Mouse (Mus musculus) spleen, postnatal 4 days (tissue): ENCODE results near the gene Olfr96.
"Not testable (repeated sequence)": the region's sequence is repeated elsewhere in the genome, so short reads cannot be mapped to it uniquely, and the experiment has no call there.

Experiments
- DNase-seq, 2 experiments: peaks; one replicate each; pipeline ENCODE4 v3.0.0; 2022; ENCODE audit warnings: low spot score in 2 of 2

Olfr96 gene

GRCm38 (mm10) chr17:37219846-37220245, at the start of gene Olfr96:
Gene Olfr96 (plus strand): TSS chr17:37220146.
- no peak for DNase-seq

GRCm38 (mm10) chr17:37185474-37185873, 34.5 kb upstream of the Olfr96 start:
- DNase-seq: no peak

GRCm38 (mm10) chr17:37190711-37191110, 29.2 kb upstream of the Olfr96 start:
- DNase-seq: no peak

GRCm38 (mm10) chr17:37193032-37193431, 26.9 kb upstream of the Olfr96 start:
- no peak for DNase-seq

GRCm38 (mm10) chr17:37193656-37194055, 26.3 kb upstream of the Olfr96 start, which contains the start of gene Ubd:
Gene Ubd (plus strand): TSS chr17:37193892.
- no peak for DNase-seq

GRCm38 (mm10) chr17:37194782-37195181, 25.2 kb upstream of the Olfr96 start:
- no peak for DNase-seq

GRCm38 (mm10) chr17:37196845-37197724, 22.9 kb upstream of the Olfr96 start:
- DNase-seq: no peak

GRCm38 (mm10) chr17:37200894-37201293, 19.1 kb upstream of the Olfr96 start, which contains the start of gene Olfr94:
Gene Olfr94 (minus strand): TSS chr17:37200994.
- DNase-seq: no peak

- peak; percentile 46 to 73 for DNase-seq
These were observed 16.6 kb upstream of the Olfr96 start for GRCm38 (mm10) chr17:37203206-37203916.

- no peak for DNase-seq
These were observed 16.1 kb upstream of the Olfr96 start for GRCm38 (mm10) chr17:37203917-37204236.

GRCm38 (mm10) chr17:37210884-37211768, 8.8 kb upstream of the Olfr96 start:
- DNase-seq: no peak

GRCm38 (mm10) chr17:37213018-37213417, 6.9 kb upstream of the Olfr96 start, which contains the start of gene Olfr95:
Gene Olfr95 (minus strand): TSS chr17:37213118.
- no peak for DNase-seq

GRCm38 (mm10) chr17:37218486-37218885, 1.5 kb upstream of the Olfr96 start:
- no peak for DNase-seq

- no peak for DNase-seq
These were observed 1.9 kb downstream of the Olfr96 start for GRCm38 (mm10) chr17:37221879-37222278.

- not testable (repeated sequence) for DNase-seq
These were observed 17.3 kb downstream of the Olfr96 start, which contains the start of gene Olfr97 for GRCm38 (mm10) chr17:37237230-37237629. Gene Olfr97 (minus strand): TSS chr17:37237330.

- DNase-seq: no peak
These were observed 22.3 kb downstream of the Olfr96 start for GRCm38 (mm10) chr17:37242198-37242597.

- peak in 1 of 2 experiments; percentile 13 for DNase-seq
These were observed 26.8 kb downstream of the Olfr96 start for GRCm38 (mm10) chr17:37246715-37247114.

GRCm38 (mm10) chr17:37249460-37249859, 29.5 kb downstream of the Olfr96 start:
- no peak for DNase-seq

- DNase-seq: no peak
These were observed 30.6 kb downstream of the Olfr96 start for GRCm38 (mm10) chr17:37250544-37250943.

- no peak for DNase-seq
These were observed 43.7 kb downstream of the Olfr96 start, which contains the start of gene Olfr98 for GRCm38 (mm10) chr17:37263626-37264025. Gene Olfr98 (minus strand): TSS chr17:37263749.

GRCm38 (mm10) chr17:37270058-37270701, 50.2 kb downstream of the Olfr96 start, which contains the start of gene H2-M3:
Gene H2-M3 (plus strand): TSS chr17:37270220.
- DNase-seq: peak; percentile 83 to 93
